Mouse (Mus musculus): ENCODE data around the gene Jund. TPM values are rescaled to one million over a fixed set of nuclear protein-coding genes. Genes with fewer than 3 reads are reported as not detected.

The Jund gene
- polyA plus RNA-seq, 1 experiment = 128 TPM

DNA sequence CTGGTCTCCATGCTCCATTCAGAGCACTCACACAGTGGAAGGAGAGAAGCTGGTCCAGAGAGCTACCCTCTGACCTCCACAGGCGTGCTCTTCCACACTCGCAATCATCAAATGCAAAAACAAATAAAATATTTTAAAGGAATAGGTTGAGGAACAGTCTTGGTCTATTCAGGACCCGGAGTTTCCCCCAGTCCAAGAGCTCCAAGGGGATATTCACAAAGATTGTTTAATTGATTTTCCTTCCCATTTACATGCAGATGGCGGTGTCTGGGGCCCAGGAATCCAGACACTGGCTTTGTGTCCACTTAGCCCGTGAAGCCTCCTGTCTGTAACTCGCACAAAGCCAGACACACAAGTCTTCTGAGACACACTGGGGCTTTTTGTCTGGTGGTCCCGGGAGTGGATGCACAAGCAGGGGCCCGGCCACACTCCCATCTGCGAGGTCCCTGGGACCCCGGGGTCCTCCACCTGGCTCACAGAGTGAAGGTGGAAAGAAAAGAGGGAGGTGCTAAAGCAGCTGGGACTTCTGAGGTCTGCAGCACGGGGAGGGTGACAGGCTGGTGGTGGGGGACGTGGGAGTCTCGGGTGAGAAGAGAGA lies 42.5 kb upstream of the Jund start:
- no peak for TF ChIP-seq MYOG (IDR thresholded peaks at IDR 0.05; ENCODE audit: control insufficient read depth, extremely low read depth, insufficient read length)
- TF ChIP-seq MYOD1 (IDR thresholded peaks at IDR 0.05; ENCODE audit: control insufficient read depth, insufficient read length, low read depth) = no peak
- TF ChIP-seq FOSL1 (IDR thresholded peaks at IDR 0.05; ENCODE audit: insufficient read depth, low read length, poor library complexity, severe bottlenecking) = no peak
- no peaks in the 10 kb centered on the region for H3K79me3 ChIP-seq (ENCODE audit: low read depth)
- no peaks in the 10 kb centered on the region for H3K27me3 ChIP-seq (ENCODE audit: control insufficient read depth, insufficient read depth, insufficient read length)
- H3ac ChIP-seq (ENCODE audit: control insufficient read depth, insufficient read length, low read depth) = no peak overlapping the region
- H3K4me3 ChIP-seq (ENCODE audit: insufficient read depth, poor library complexity, severe bottlenecking) = no peak overlapping the region
- peaks cover 19% of the 10 kb centered on the region for H3K79me2 ChIP-seq (ENCODE audit: control insufficient read depth, insufficient read depth)
- peaks cover 26% of the 10 kb centered on the region for H3K36me3 ChIP-seq (ENCODE audit: control insufficient read depth, insufficient read depth)

DNA sequence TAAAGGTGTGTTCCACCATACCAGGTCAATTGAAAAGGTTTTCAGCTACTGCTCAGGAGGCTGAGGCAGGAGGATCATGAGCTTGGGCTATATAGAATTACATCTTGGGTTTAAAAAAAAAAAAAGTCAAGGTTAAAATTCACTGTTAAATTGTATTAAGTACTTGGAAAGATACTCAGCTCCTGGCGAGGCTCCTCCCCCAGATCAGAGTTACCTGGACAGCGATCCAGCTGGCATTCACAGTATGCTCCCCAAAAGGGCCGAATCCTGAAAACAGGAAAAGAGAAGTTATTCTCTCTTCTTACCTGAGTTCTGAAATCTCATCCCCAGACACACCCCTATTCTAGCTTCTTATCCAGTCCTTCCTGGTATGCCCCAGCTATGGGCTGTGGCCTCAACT lies 41.5 kb upstream of the Jund start:
- Histone ChIP-seq H3ac (ENCODE audit: control insufficient read depth, insufficient read length, low read depth) (no peak overlapping the region), H3K79me3 (ENCODE audit: low read depth) (no peaks in the 10 kb centered on the region), H3K27me3 (ENCODE audit: control insufficient read depth, insufficient read depth, insufficient read length) (no peaks in the 10 kb centered on the region), H3K79me2 (ENCODE audit: control insufficient read depth, insufficient read depth) (peaks cover 19% of the 10 kb centered on the region), H3K4me3 (ENCODE audit: insufficient read depth, poor library complexity, severe bottlenecking) (no peak overlapping the region), H3K36me3 (ENCODE audit: control insufficient read depth, insufficient read depth) (peaks cover 20% of the 10 kb centered on the region)
- no peak for TF ChIP-seq USF1 (IDR thresholded peaks at IDR 0.05; ENCODE audit: low read depth)
- TF ChIP-seq CEBPB (IDR thresholded peaks at IDR 0.05; ENCODE audit: low read depth) = no peak
- TF ChIP-seq CTCF (IDR thresholded peaks at IDR 0.05; ENCODE audit: control insufficient read depth, insufficient read depth, insufficient read length) = no peak
- no peak for TF ChIP-seq MAX (IDR thresholded peaks at IDR 0.05)
- no peak for TF ChIP-seq FOSL1 (IDR thresholded peaks at IDR 0.05; ENCODE audit: insufficient read depth, low read length, poor library complexity, severe bottlenecking)

DNA sequence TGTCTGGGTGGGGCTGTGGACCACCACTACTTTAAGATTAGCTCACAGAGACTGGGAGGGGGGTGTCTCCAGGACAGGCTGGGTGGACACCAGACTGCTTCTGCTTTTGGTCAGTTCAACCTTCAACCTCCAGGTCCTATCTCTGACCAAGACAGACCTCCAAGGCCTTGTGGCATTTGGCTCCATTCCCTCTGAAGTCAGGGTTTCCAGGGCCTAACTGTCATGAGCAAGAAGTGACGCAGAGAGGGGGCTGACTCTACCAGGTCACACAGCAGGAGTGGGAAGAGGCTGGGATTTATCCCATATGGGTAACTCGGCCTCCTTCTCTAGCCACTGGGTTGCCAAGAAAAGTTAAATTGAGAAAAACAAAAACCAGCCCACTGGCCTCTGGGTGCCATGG lies 41.0 kb upstream of the Jund start:
- no peaks in the 10 kb centered on the region for H3K79me3 ChIP-seq (ENCODE audit: low read depth)
- TF ChIP-seq USF1 (IDR thresholded peaks at IDR 0.05; ENCODE audit: low read depth) (no peak), MAX (IDR thresholded peaks at IDR 0.05) (no peak), CEBPB (IDR thresholded peaks at IDR 0.05; ENCODE audit: low read depth) (no peak), MYOG (IDR thresholded peaks at IDR 0.05; ENCODE audit: control insufficient read depth, extremely low read depth, insufficient read length) (no peak)
- H3K79me2 ChIP-seq (ENCODE audit: control insufficient read depth, insufficient read depth) = peaks cover 19% of the 10 kb centered on the region
- peaks cover 20% of the 10 kb centered on the region for H3K36me3 ChIP-seq (ENCODE audit: control insufficient read depth, insufficient read depth)
- H3ac ChIP-seq (ENCODE audit: control insufficient read depth, insufficient read length, low read depth) = no peak overlapping the region
- no peaks in the 10 kb centered on the region for H3K27me3 ChIP-seq (ENCODE audit: control insufficient read depth, insufficient read depth, insufficient read length)
- H3K4me3 ChIP-seq (ENCODE audit: insufficient read depth, poor library complexity, severe bottlenecking) = no peak overlapping the region

DNA sequence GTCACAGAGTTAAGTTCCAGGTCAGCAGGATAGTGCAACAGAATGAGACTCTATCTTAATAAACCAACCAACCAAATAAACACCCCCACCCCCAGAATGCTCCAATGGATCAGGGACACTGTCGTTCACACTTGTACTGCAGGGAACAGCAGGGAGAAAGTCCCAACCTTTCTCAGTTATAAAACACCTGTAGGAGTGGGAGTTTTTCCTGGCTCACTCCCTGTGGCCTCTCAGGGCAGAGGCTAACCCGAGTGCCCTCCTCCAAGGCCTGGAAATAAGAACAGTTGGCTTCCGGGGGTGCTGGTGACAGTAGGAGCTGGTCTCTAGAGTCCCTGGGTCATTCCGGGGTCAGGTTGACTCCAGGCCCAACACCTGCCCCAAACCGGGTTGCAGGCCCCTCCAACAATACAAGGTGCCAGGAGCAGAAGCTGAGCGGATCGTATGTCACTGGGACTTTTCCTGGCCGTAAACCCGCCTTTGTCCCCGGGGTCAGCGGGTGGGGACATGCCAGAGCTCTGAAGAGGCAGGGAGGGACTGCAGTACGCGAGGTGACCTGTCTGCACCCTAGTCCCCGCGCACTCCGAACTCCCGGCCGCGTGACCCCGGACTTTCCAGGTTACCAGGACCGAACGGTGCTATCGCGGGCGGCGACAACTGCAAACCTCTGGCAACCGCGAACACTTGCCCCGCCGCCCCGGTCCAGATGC lies 39.7 kb upstream of the Jund start:
- Histone ChIP-seq H3ac (ENCODE audit: control insufficient read depth, insufficient read length, low read depth) (peak overlapping the region; percentile 50), H3K79me3 (ENCODE audit: low read depth) (no peaks in the 10 kb centered on the region), H3K36me3 (ENCODE audit: control insufficient read depth, insufficient read depth) (peaks cover 20% of the 10 kb centered on the region), H3K79me2 (ENCODE audit: control insufficient read depth, insufficient read depth) (peaks cover 19% of the 10 kb centered on the region), H3K4me3 (ENCODE audit: insufficient read depth, poor library complexity, severe bottlenecking) (peak overlapping the region; percentile 80), H3K27me3 (ENCODE audit: control insufficient read depth, insufficient read depth, insufficient read length) (no peaks in the 10 kb centered on the region)
- no peak for TF ChIP-seq MYOG (IDR thresholded peaks at IDR 0.05; ENCODE audit: control insufficient read depth, extremely low read depth, insufficient read length)
- TF ChIP-seq CTCF (IDR thresholded peaks at IDR 0.05; ENCODE audit: control insufficient read depth, insufficient read depth, insufficient read length) = no peak
- no peak for TF ChIP-seq MAX (IDR thresholded peaks at IDR 0.05)
- TF ChIP-seq CEBPB (IDR thresholded peaks at IDR 0.05; ENCODE audit: low read depth) = no peak
- no peak for TF ChIP-seq MYOD1 (IDR thresholded peaks at IDR 0.05; ENCODE audit: control insufficient read depth, insufficient read length, low read depth)
- TF ChIP-seq USF1 (IDR thresholded peaks at IDR 0.05; ENCODE audit: low read depth) = no peak

DNA sequence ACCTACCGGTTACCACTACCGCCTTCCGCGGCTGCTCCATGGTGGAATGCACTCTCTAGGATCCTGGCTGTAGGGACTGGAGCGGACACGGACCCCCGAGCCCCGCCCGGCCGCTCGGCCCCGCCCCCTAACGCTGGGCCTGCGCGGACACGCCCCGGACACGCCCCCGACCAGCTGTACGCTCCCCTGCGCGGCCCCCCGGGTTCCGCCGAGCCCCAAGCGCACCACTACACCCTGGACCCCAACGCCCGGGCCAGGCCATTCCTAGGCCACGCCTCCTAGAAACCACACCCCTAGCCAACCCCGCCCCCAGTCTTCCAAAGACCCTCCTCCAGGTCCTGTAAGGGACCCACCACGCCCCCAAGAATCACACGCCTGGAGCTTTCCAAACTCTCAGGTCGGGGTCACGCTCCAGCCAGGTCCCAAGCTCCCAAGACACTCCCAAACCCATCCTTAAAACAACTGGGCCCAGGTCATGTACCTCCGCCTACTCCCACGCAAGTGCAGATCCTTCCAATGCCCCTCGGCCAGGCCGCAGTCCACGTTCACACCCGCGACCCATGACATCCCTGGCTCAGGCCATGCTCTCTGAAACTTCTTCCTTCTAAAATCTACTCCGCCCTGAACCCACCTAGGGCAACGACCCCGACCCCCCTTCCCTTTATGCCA lies 39.0 kb upstream of the Jund start:
- TF ChIP-seq USF1 (IDR thresholded peaks at IDR 0.05; ENCODE audit: low read depth) (no peak), MAX (IDR thresholded peaks at IDR 0.05) (no peak), MYOD1 (IDR thresholded peaks at IDR 0.05; ENCODE audit: control insufficient read depth, insufficient read length, low read depth) (no peak), CTCF (IDR thresholded peaks at IDR 0.05; ENCODE audit: control insufficient read depth, insufficient read depth, insufficient read length) (no peak), FOSL1 (IDR thresholded peaks at IDR 0.05; ENCODE audit: insufficient read depth, low read length, poor library complexity, severe bottlenecking) (no peak), MYOG (IDR thresholded peaks at IDR 0.05; ENCODE audit: control insufficient read depth, extremely low read depth, insufficient read length) (no peak), CEBPB (IDR thresholded peaks at IDR 0.05; ENCODE audit: low read depth) (no peak)
- no peaks in the 10 kb centered on the region for H3K27me3 ChIP-seq (ENCODE audit: control insufficient read depth, insufficient read depth, insufficient read length)
- peak overlapping the region; percentile 80 for H3K4me3 ChIP-seq (ENCODE audit: insufficient read depth, poor library complexity, severe bottlenecking)

More for the DNA sequence above, 39.0 kb upstream of the Jund start:
- Histone ChIP-seq H3K79me3 (ENCODE audit: low read depth) (no peaks in the 10 kb centered on the region), H3K36me3 (ENCODE audit: control insufficient read depth, insufficient read depth) (peaks cover 20% of the 10 kb centered on the region), H3K79me2 (ENCODE audit: control insufficient read depth, insufficient read depth) (peaks cover 19% of the 10 kb centered on the region), H3ac (ENCODE audit: control insufficient read depth, insufficient read length, low read depth) (peak overlapping the region; percentile 50)
